Mouse (Mus musculus) small intestine, adult 2 months (tissue): ENCODE results near the gene Apopt1.

Source experiments
- CTCF ChIP-seq: fragments of 200-500 bp; IDR thresholded peaks from 2 replicates; pipeline ENCODE4 v1.5.1; 2012; ENCODE audit warnings: low read depth, mild to moderate bottlenecking, control low read depth, inconsistent platforms, low read length, moderate library complexity, mixed read lengths; ENCODE audit not compliant: insufficient replicate concordance, insufficient read length; ENCODE audit errors: extremely low read depth
- POLR2A ChIP-seq: fragments of 200-500 bp; IDR thresholded peaks from 2 replicates; pipeline ENCODE4 v1.6.1; 2012; ENCODE audit warnings: low read depth, mild to moderate bottlenecking, control low read depth, inconsistent platforms, low read length, moderate library complexity

DNA sequence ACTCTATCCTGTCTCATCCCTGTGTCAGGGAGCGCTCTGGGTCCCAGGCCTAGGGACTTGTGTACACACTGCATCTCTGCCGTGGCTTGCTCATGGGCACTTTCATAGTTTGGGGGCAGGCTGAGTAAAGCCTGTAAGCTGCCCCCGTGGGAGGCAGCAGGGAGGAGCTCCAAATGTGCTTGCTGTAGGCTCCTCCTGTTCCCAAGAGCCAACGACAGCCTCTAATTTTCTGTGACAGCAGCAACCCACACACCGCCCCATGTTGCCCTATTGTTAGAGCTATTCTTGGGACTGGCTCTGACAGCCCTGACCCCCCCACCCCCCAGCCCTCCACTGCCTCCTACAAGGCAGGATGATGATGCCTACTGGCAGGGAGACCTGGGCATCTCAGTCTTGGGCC lies 31.1 kb upstream of the Apopt1 start:
- TF ChIP-seq POLR2A: no peak
- no peak for TF ChIP-seq CTCF
